Mouse (Mus musculus): ENCODE results near the gene Fam71e2. TPM values are rescaled to one million over a fixed set of nuclear protein-coding genes. Genes with fewer than 3 reads are reported as not detected.
A peak's percentile ranks its signal among the peaks of the same experiment; 100 is the strongest.
"Not testable (repeated sequence)": the region's sequence is repeated elsewhere in the genome, so short reads cannot be mapped to it uniquely, and the experiment has no call there.

Fam71e2 gene
- total and polyA plus RNA-seq, 3 experiments: 0.05 TPM; not detected in 2

DNA sequence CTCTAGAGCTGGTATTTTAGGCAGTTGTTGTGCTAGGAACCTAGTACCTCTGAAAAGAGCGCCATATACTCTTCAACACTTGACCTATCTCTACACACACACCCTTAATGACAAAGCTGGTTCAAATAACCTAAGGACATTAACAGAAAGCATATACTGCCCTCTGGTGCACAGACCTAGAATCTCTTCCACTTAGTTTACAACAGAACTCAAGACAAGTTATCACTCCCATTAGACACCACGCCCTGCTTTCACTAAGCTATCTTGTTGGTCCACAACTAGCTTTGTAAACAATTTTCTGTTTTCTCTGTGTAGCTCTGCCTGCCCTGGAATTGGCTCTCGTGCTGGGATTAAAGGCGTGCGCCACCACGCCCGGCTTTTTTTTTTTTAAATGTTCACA is 35.6 kb upstream of the Fam71e2 start:
- Histone ChIP-seq H3K36me3 (replicated peaks) (peaks cover 84% of the 10 kb centered on the region), H3K27me3 (ENCODE audit: insufficient read depth, low read length) (no peaks in the 10 kb centered on the region), H3K4me3 (ENCODE audit: low read depth, low read length) (no peak overlapping the region), H3K4me1 (ENCODE audit: insufficient read depth, low read depth, low read length) (peaks cover 40% of the 10 kb centered on the region), H3K9me3 (replicated peaks) (no peaks in the 10 kb centered on the region)
- TF ChIP-seq CTCF (IDR thresholded peaks at IDR 0.05; ENCODE audit: low read depth, low read length) (peak; percentile 48; the same call in 1 of the 2 replicates), POLR2AphosphoS5 (IDR thresholded peaks at IDR 0.05; ENCODE audit: insufficient replicate concordance, low read depth, low read length) (no peak), GATA2 (IDR thresholded peaks at IDR 0.05; ENCODE audit: borderline replicate concordance, low read depth, low read length) (no peak)
- peak; percentile 40 for DNase-seq (ENCODE audit: low spot score)
- ATAC-seq (ENCODE audit: extremely low read depth, insufficient number of reproducible peaks, low FRiP score, poor library complexity, severe bottlenecking): peak; percentile 57; the same call in 1 of the 2 replicates

DNA sequence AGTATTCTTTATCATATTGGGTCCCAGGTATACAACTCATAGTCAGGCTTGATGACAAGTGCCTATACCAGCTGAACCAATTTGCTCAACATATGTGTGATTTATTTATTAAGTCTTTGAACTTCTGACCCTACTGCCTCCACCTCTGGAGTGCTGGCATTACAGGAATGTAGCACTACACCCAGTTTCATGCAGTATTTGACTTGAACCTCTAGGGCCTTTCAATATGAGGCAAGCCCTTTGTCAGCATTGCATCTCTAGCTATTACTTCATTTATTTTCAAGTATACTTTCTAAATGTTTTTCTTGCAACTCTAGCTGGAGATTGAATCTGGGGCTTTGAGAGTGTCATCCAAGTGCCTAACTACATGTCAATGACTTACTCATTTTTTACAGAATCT is 31.1 kb upstream of the Fam71e2 start:
- DNase-seq (ENCODE audit: low spot score): no peak
- no peak overlapping the region for H3K4me3 ChIP-seq (ENCODE audit: low read depth, low read length)
- H3K27me3 ChIP-seq (ENCODE audit: insufficient read depth, low read length): no peaks in the 10 kb centered on the region
- H3K36me3 ChIP-seq (replicated peaks): peaks cover 73% of the 10 kb centered on the region
- TF ChIP-seq GATA2 (IDR thresholded peaks at IDR 0.05; ENCODE audit: borderline replicate concordance, low read depth, low read length) (no peak), GATA1 (IDR thresholded peaks at IDR 0.05; ENCODE audit: borderline replicate concordance, low read length) (no peak)
- H3K4me1 ChIP-seq (ENCODE audit: insufficient read depth, low read depth, low read length): peaks cover 7% of the 10 kb centered on the region
- no peaks in the 10 kb centered on the region for H3K9me3 ChIP-seq (replicated peaks)
- no peak for ATAC-seq (ENCODE audit: extremely low read depth, insufficient number of reproducible peaks, low FRiP score, poor library complexity, severe bottlenecking)

DNA sequence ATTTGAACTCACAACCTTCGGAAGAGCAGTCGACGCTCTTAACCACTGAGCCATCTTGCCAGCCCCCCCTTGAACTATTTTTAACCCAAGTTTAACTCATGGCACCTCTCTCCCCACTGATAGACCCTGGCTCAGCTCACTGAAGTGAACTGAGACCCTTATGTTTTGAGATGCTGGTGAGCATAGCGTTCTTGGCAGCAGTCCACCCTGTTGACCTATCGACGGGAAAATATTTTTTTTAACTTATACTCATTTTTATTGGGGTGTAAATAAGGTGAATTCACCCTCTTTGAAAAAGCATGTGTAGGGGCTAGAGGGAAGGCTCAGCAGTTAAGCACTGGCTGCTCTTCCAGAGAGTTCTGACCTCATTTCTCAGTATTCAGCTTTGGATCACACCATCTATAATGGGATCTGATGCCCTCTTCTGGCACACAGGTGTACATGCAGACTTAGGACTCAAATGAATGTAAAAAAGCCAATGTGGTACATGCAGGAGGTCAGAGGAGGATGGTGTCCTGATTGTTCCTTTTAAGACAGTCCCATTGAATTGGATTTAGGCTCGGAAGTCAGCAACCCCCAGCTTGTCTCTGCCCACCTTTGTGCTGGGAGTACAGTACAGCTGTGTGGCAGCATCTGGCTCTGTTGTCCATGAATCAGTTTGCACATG is 24.8 kb upstream of the Fam71e2 start:
- no peak for DNase-seq (ENCODE audit: low spot score)
- peak; percentile 10; the same call in 1 of the 2 replicates for ATAC-seq (ENCODE audit: extremely low read depth, insufficient number of reproducible peaks, low FRiP score, poor library complexity, severe bottlenecking)
- peak overlapping the region; percentile 20; the same call in 1 of the 2 replicates for H3K4me3 ChIP-seq (ENCODE audit: low read depth, low read length)
- peaks cover 28% of the 10 kb centered on the region for H3K4me1 ChIP-seq (ENCODE audit: insufficient read depth, low read depth, low read length)
- TF ChIP-seq GATA1 (IDR thresholded peaks at IDR 0.05; ENCODE audit: borderline replicate concordance, low read length) (no peak), GATA2 (IDR thresholded peaks at IDR 0.05; ENCODE audit: borderline replicate concordance, low read depth, low read length) (no peak), POLR2AphosphoS5 (IDR thresholded peaks at IDR 0.05; ENCODE audit: insufficient replicate concordance, low read depth, low read length) (peak; percentile 74; the same call in 1 of the 2 replicates), TAL1 (conservative IDR thresholded peaks at IDR 0.05; ENCODE audit: low read depth, low read length) (no peak), CTCF (IDR thresholded peaks at IDR 0.05; ENCODE audit: low read depth, low read length) (peak; percentile 41)
- H3K9me3 ChIP-seq (replicated peaks): no peaks in the 10 kb centered on the region
- H3K27me3 ChIP-seq (ENCODE audit: insufficient read depth, low read length): no peaks in the 10 kb centered on the region
- H3K36me3 ChIP-seq (replicated peaks): peaks cover 61% of the 10 kb centered on the region

DNA sequence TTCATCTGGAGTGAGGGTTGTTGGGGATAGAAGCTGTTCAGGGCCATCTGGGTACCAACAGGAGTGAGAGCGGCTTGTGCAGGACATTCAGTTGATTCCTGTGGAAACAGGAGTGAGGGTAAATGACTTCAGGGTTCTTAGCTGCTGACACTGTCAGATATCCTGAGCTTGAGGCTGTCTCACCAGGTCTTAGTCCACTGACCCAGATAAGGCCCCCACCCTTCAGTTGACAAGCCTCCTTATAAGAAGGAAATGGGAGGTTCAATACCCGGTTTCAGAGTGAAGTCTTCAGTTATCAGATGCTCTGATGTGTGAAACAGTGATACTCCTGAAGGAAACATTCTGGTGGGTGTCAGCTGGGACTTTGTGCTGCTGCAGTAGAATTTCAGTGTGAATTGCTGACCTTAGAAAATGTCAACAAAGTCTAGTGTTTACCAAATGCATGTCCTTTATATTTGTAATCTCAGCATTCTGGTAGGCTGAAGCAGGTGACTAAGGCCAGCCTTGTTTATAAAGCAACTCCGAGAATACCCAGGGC is 23.6 kb upstream of the Fam71e2 start:
- DNase-seq (ENCODE audit: low spot score) (no peak), ATAC-seq (ENCODE audit: extremely low read depth, insufficient number of reproducible peaks, low FRiP score, poor library complexity, severe bottlenecking) (no peak)
- TF ChIP-seq GATA2 (IDR thresholded peaks at IDR 0.05; ENCODE audit: borderline replicate concordance, low read depth, low read length): no peak
- no peak for TF ChIP-seq TAL1 (conservative IDR thresholded peaks at IDR 0.05; ENCODE audit: low read depth, low read length)
- TF ChIP-seq POLR2AphosphoS5 (IDR thresholded peaks at IDR 0.05; ENCODE audit: insufficient replicate concordance, low read depth, low read length): no peak
- TF ChIP-seq CTCF (IDR thresholded peaks at IDR 0.05; ENCODE audit: low read depth, low read length): no peak
- no peak for TF ChIP-seq GATA1 (IDR thresholded peaks at IDR 0.05; ENCODE audit: borderline replicate concordance, low read length)
- Histone ChIP-seq H3K36me3 (replicated peaks) (peaks cover 61% of the 10 kb centered on the region), H3K27me3 (ENCODE audit: insufficient read depth, low read length) (no peaks in the 10 kb centered on the region), H3K9me3 (replicated peaks) (no peaks in the 10 kb centered on the region), H3K4me3 (ENCODE audit: low read depth, low read length) (peak overlapping the region; percentile 84), H3K4me1 (ENCODE audit: insufficient read depth, low read depth, low read length) (peaks cover 33% of the 10 kb centered on the region)

DNA sequence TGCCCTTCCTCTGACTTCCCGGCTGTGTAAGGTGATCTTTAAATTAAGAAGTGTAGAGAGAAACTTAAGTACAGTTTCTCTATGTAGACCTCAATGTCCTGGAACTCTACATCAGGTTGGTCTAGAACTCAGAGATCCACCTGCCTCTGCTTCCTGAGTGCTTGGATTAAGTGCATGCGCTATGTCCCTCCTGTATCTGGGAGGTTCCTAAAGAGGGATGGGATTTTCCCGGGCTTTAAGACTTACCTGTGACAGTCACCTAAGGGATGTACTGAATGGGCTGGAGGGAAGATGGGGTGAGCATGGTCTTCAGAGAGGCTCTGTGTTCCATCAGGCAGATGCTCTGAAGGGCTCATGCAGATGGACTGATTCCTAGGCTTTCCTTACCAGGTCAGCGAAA is 22.6 kb upstream of the Fam71e2 start:
- ATAC-seq (ENCODE audit: extremely low read depth, insufficient number of reproducible peaks, low FRiP score, poor library complexity, severe bottlenecking) (no peak), DNase-seq (ENCODE audit: low spot score) (no peak)
- Histone ChIP-seq H3K36me3 (replicated peaks) (peaks cover 55% of the 10 kb centered on the region), H3K4me3 (ENCODE audit: low read depth, low read length) (peak overlapping the region; percentile 84), H3K27me3 (ENCODE audit: insufficient read depth, low read length) (no peaks in the 10 kb centered on the region), H3K9me3 (replicated peaks) (no peaks in the 10 kb centered on the region), H3K4me1 (ENCODE audit: insufficient read depth, low read depth, low read length) (peaks cover 43% of the 10 kb centered on the region)
- no peak for TF ChIP-seq GATA2 (IDR thresholded peaks at IDR 0.05; ENCODE audit: borderline replicate concordance, low read depth, low read length)
- TF ChIP-seq CTCF (IDR thresholded peaks at IDR 0.05; ENCODE audit: low read depth, low read length): no peak

DNA sequence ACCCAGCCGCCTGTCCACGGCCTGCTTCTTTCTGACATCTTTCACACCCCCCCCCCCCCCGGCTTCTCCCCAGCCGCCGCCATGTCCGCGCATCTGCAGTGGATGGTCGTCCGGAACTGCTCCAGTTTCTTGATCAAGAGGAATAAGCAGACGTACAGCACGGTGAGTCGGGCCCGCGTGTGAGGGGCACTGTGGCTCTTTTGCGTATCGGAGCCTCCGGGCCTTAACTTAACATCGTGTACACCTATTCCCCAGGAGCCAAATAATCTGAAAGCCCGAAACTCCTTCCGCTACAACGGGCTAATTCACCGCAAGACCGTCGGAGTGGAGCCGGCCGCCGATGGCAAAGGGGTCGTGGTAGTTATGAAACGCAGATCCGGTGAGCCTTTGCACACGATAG is 22.1 kb upstream of the Fam71e2 start:
- H3K4me1 ChIP-seq (ENCODE audit: insufficient read depth, low read depth, low read length): peaks cover 47% of the 10 kb centered on the region
- peak overlapping the region; percentile 84 for H3K4me3 ChIP-seq (ENCODE audit: low read depth, low read length)
- not testable (repeated sequence) for DNase-seq (ENCODE audit: low spot score); H3K27me3 ChIP-seq (ENCODE audit: insufficient read depth, low read length); ATAC-seq (ENCODE audit: extremely low read depth, insufficient number of reproducible peaks, low FRiP score, poor library complexity, severe bottlenecking); H3K9me3 ChIP-seq (replicated peaks)
- peaks cover 51% of the 10 kb centered on the region for H3K36me3 ChIP-seq (replicated peaks)
